Mouse (Mus musculus) midbrain, embryonic 13.5 days (tissue): ENCODE data around the gene Gal3st1. TPM values are rescaled to one million over a fixed set of nuclear protein-coding genes. Genes with fewer than 3 reads are reported as not detected.

Experiments
- ATAC-seq: fragments of 200-750 bp; cut with Nextera tagmentation; 2 replicates; pipeline ENCODE4 v1.8.0; 2017; ENCODE audit warnings: mild to moderate bottlenecking, moderate TSS enrichment, moderate library complexity
- H3K27ac ChIP-seq: fragments of 300-500 bp; sonication (generic); 2 replicates; pipeline ENCODE4 v1.5.1; 2015; ENCODE audit warnings: inconsistent platforms, mild to moderate bottlenecking, moderate library complexity
- H3K27me3 ChIP-seq: fragments of 300-500 bp; sonication (generic); 2 replicates; pipeline ENCODE4 v1.6.1; 2015; ENCODE audit warnings: mild to moderate bottlenecking, inconsistent platforms
- H3K36me3 ChIP-seq: fragments of 300-500 bp; sonication (generic); 2 replicates; pipeline ENCODE4 v1.6.1; 2015; ENCODE audit warnings: mild to moderate bottlenecking, inconsistent platforms
- H3K4me1 ChIP-seq: fragments of 300-500 bp; sonication (generic); replicated peaks from 2 replicates; pipeline ENCODE4 v1.6.1; 2015; ENCODE audit warnings: inconsistent platforms
- H3K4me2 ChIP-seq: fragments of 300-500 bp; sonication (generic); replicated peaks from 2 replicates; pipeline ENCODE4 v1.6.1; 2015; ENCODE audit warnings: moderate library complexity, mild to moderate bottlenecking, inconsistent platforms
- H3K4me3 ChIP-seq: fragments of 300-500 bp; sonication (generic); replicated peaks from 2 replicates; pipeline ENCODE4 v1.5.1; 2015; ENCODE audit warnings: mild to moderate bottlenecking, inconsistent platforms
- H3K9ac ChIP-seq: fragments of 300-500 bp; sonication (generic); replicated peaks from 2 replicates; pipeline ENCODE4 v1.6.1; 2015; ENCODE audit warnings: mild to moderate bottlenecking, inconsistent platforms
- H3K9me3 ChIP-seq: fragments of 300-500 bp; sonication (generic); 2 replicates; pipeline ENCODE4 v1.6.1; 2016; ENCODE audit warnings: mild to moderate bottlenecking, inconsistent platforms
- WGBS: fragments of 180-500 bp; shearing (Covaris S2); methylation state at CpG from one replicate; pipeline ENCODE4 v1.1.7; 2015; 5-methylcytosine and 5-hydroxymethylcytosine counted together
- polyA plus RNA-seq: library from polyadenylated mRNA; unstranded; fragments of >200 nt; fragmentation: Nextera tagmentation; extraction: Ambion mirVana; gene quantifications from 2 replicates; pipeline ENCODE4 v1.2.1, GENCODE M21; 2015

Gal3st1 gene
- polyA plus RNA-seq, 1 experiment from 2014 or later, result 1.5 TPM

- H3K9ac ChIP-seq, result no peak overlapping the region
- H3K27ac ChIP-seq, result no peak overlapping the region
- no peak for ATAC-seq
- H3K4me2 ChIP-seq, result no peak overlapping the region
- no peaks in the 10 kb centered on the region for H3K9me3 ChIP-seq
- no peaks in the 10 kb centered on the region for H3K36me3 ChIP-seq
- H3K4me1 ChIP-seq, result no peaks in the 10 kb centered on the region
- 90% methylated on average over 6 of the region's 6 CpGs for WGBS
- no peak overlapping the region for H3K4me3 ChIP-seq
- H3K27me3 ChIP-seq, result peaks cover 3% of the 10 kb centered on the region; the same call in 1 of the 2 replicates
These were observed 52.5 kb downstream of the Gal3st1 start for GRCm38 (mm10) chr11:4035916-4036315.

GRCm38 (mm10) chr11:4036365-4037084, 53.1 kb downstream of the Gal3st1 start:
- no peak overlapping the region for H3K27ac ChIP-seq
- ATAC-seq, result no peak
- no peak overlapping the region for H3K4me2 ChIP-seq
- no peaks in the 10 kb centered on the region for H3K4me1 ChIP-seq
- no peak overlapping the region for H3K4me3 ChIP-seq
- H3K9me3 ChIP-seq, result no peaks in the 10 kb centered on the region
- peaks cover 3% of the 10 kb centered on the region; the same call in 1 of the 2 replicates for H3K27me3 ChIP-seq
- 79% methylated on average over 9 of the region's 9 CpGs for WGBS
- no peaks in the 10 kb centered on the region for H3K36me3 ChIP-seq
- no peak overlapping the region for H3K9ac ChIP-seq

- Histone ChIP-seq H3K27me3 (no peaks in the 10 kb centered on the region), H3K4me1 (no peaks in the 10 kb centered on the region), H3K4me2 (no peak overlapping the region), H3K36me3 (no peaks in the 10 kb centered on the region), H3K4me3 (no peak overlapping the region), H3K9me3 (no peaks in the 10 kb centered on the region), H3K9ac (no peak overlapping the region), H3K27ac (no peak overlapping the region)
- 96% methylated on average over 4 of the region's 4 CpGs for WGBS
- no peak for ATAC-seq
These were observed 56.5 kb downstream of the Gal3st1 start for GRCm38 (mm10) chr11:4039951-4040350.

- no peaks in the 10 kb centered on the region for H3K27me3 ChIP-seq
- H3K36me3 ChIP-seq, result no peaks in the 10 kb centered on the region
- H3K4me1 ChIP-seq, result no peaks in the 10 kb centered on the region
- no peak overlapping the region for H3K4me3 ChIP-seq
- no peak overlapping the region for H3K4me2 ChIP-seq
- no peak overlapping the region for H3K9ac ChIP-seq
- no peaks in the 10 kb centered on the region for H3K9me3 ChIP-seq
- no peak overlapping the region for H3K27ac ChIP-seq
- 87% methylated on average over 6 of the region's 6 CpGs for WGBS
- ATAC-seq, result no peak
These were observed 57.7 kb downstream of the Gal3st1 start for GRCm38 (mm10) chr11:4041123-4041625.

GRCm38 (mm10) chr11:4043081-4043480, 59.6 kb downstream of the Gal3st1 start:
- Histone ChIP-seq H3K9me3 (no peaks in the 10 kb centered on the region), H3K4me1 (no peaks in the 10 kb centered on the region), H3K36me3 (no peaks in the 10 kb centered on the region), H3K9ac (no peak overlapping the region), H3K27me3 (no peaks in the 10 kb centered on the region), H3K27ac (no peak overlapping the region), H3K4me3 (no peak overlapping the region), H3K4me2 (no peak overlapping the region)
- no peak for ATAC-seq
- 87% methylated on average over 7 of the region's 7 CpGs for WGBS

GRCm38 (mm10) chr11:4046526-4046925, 63.1 kb downstream of the Gal3st1 start:
- no peak overlapping the region for H3K9ac ChIP-seq
- no peak overlapping the region for H3K4me2 ChIP-seq
- ATAC-seq, result no peak
- no peaks in the 10 kb centered on the region for H3K36me3 ChIP-seq
- 70% methylated on average over 5 of the region's 5 CpGs for WGBS
- H3K27me3 ChIP-seq, result no peaks in the 10 kb centered on the region
- H3K4me3 ChIP-seq, result no peak overlapping the region
- no peak overlapping the region for H3K27ac ChIP-seq
- H3K9me3 ChIP-seq, result no peaks in the 10 kb centered on the region
- no peaks in the 10 kb centered on the region for H3K4me1 ChIP-seq

GRCm38 (mm10) chr11:4047766-4048165, 64.3 kb downstream of the Gal3st1 start:
- Histone ChIP-seq H3K36me3 (no peaks in the 10 kb centered on the region), H3K4me1 (no peaks in the 10 kb centered on the region), H3K4me3 (no peak overlapping the region), H3K27me3 (no peaks in the 10 kb centered on the region), H3K4me2 (no peak overlapping the region), H3K9me3 (no peaks in the 10 kb centered on the region), H3K27ac (no peak overlapping the region), H3K9ac (no peak overlapping the region)
- ATAC-seq, result no peak
- 92% methylated on average over 2 of the region's 2 CpGs for WGBS

- no peak overlapping the region for H3K9ac ChIP-seq
- no peaks in the 10 kb centered on the region for H3K36me3 ChIP-seq
- no peak for ATAC-seq
- 86% methylated on average over 6 of the region's 6 CpGs for WGBS
- H3K4me3 ChIP-seq, result no peak overlapping the region
- H3K27me3 ChIP-seq, result no peaks in the 10 kb centered on the region
- no peak overlapping the region for H3K27ac ChIP-seq
- H3K4me1 ChIP-seq, result no peaks in the 10 kb centered on the region
- no peak overlapping the region for H3K4me2 ChIP-seq
- H3K9me3 ChIP-seq, result no peaks in the 10 kb centered on the region
These were observed 65.0 kb downstream of the Gal3st1 start for GRCm38 (mm10) chr11:4048438-4048837.

Other genes starting within 250 kb of the Gal3st1 start
- 12.7 and 14.9 TPM in 2 replicates for gene Osbp2, start 119.7 kb upstream of the Gal3st1 start, polyA plus RNA-seq
- gene 4921536K21Rik, start 88.5 kb upstream of the Gal3st1 start, polyA plus RNA-seq, result 0.54 and 0.67 TPM in 2 replicates
- 39.2 and 39.8 TPM in 2 replicates for gene Dusp18, start 88.4 kb upstream of the Gal3st1 start, polyA plus RNA-seq
- gene Slc35e4, start 69.0 kb upstream of the Gal3st1 start, polyA plus RNA-seq, result 10.3 TPM in 2 replicates
- gene Tcn2, start 51.5 kb upstream of the Gal3st1 start, polyA plus RNA-seq, result 16.6 and 20.3 TPM in 2 replicates
- gene Pes1, start 19.7 kb upstream of the Gal3st1 start, polyA plus RNA-seq, result 67.5 and 70.2 TPM in 2 replicates
- 0.13 TPM in 1 of 2 replicates, not detected in the other for gene 4930556J24Rik, start 6.9 kb upstream of the Gal3st1 start, polyA plus RNA-seq
- gene Sec14l4, start 47.8 kb downstream of the Gal3st1 start, polyA plus RNA-seq, result not detected in 2 replicates
- gene Sec14l3, start 81.2 kb downstream of the Gal3st1 start, polyA plus RNA-seq, result 0.26 TPM in 1 of 2 replicates, not detected in the other
- gene Mtfp1, start 111.8 kb downstream of the Gal3st1 start, polyA plus RNA-seq, result 4.9 and 6.6 TPM in 2 replicates
- 2.3 and 3.2 TPM in 2 replicates for gene Sec14l2, start 139.8 kb downstream of the Gal3st1 start, polyA plus RNA-seq
- 43.9 and 45.9 TPM in 2 replicates for gene Rnf215, start 151.6 kb downstream of the Gal3st1 start, polyA plus RNA-seq
- 6.8 and 8.1 TPM in 2 replicates for gene Ccdc157, start 176.7 kb downstream of the Gal3st1 start, polyA plus RNA-seq
- gene Sf3a1, start 176.7 kb downstream of the Gal3st1 start, polyA plus RNA-seq, result 65.8 and 66.7 TPM in 2 replicates
- 24.2 and 24.6 TPM in 2 replicates for gene Tbc1d10a, start 203.2 kb downstream of the Gal3st1 start, polyA plus RNA-seq
- 1.5 and 1.6 TPM in 2 replicates for gene Castor1, start 234.6 kb downstream of the Gal3st1 start, polyA plus RNA-seq